Mouse (Mus musculus): ENCODE data around the gene Gramd2. TPM values are rescaled to one million over a fixed set of nuclear protein-coding genes. Genes with fewer than 3 reads are reported as not detected.

Gene Gramd2
- polyA plus RNA-seq, 2 experiments: 0.12 TPM; not detected in 1

GRCm38 (mm10) chr9:59727569-59728286 lies 47.8 kb downstream of the Gramd2 start:
- WGBS (ENCODE audit: insufficient replicate concordance): 66% methylated on average over 11 of the region's 11 CpGs
- H3K9me3 ChIP-seq (ENCODE audit: control insufficient read depth, low read length): no peaks in the 10 kb centered on the region
- no peak overlapping the region for H3K27ac ChIP-seq
- no peaks in the 10 kb centered on the region for H3K36me3 ChIP-seq (replicated peaks; ENCODE audit: control insufficient read depth, insufficient read depth, low read depth)
- H3K4me1 ChIP-seq (replicated peaks; ENCODE audit: control insufficient read depth in 2 of 2, insufficient read depth in 2 of 2, low read length in 1 of 2): no peaks in the 10 kb centered on the region
- no peaks in the 10 kb centered on the region for H3K27me3 ChIP-seq (ENCODE audit: control insufficient read depth, insufficient read depth, low read length)
- TF ChIP-seq EP300 (IDR thresholded peaks at IDR 0.05; ENCODE audit: low read depth): no peak
- TF ChIP-seq CTCF (IDR thresholded peaks at IDR 0.05; ENCODE audit: low read depth): no peak
- H3K9ac ChIP-seq (replicated peaks): no peak overlapping the region
- ATAC-seq (ENCODE audit: insufficient read depth) (no peak), DNase-seq (ENCODE audit: low read depth in 3 of 3, low spot score in 3 of 3) (no peak)
- no peak overlapping the region for H3K4me2 ChIP-seq (ENCODE audit: low read depth)
- H3K4me3 ChIP-seq (ENCODE audit: insufficient read depth in 1 of 2, low read depth in 2 of 2, low read length in 2 of 2): no peak overlapping the region

DNA sequence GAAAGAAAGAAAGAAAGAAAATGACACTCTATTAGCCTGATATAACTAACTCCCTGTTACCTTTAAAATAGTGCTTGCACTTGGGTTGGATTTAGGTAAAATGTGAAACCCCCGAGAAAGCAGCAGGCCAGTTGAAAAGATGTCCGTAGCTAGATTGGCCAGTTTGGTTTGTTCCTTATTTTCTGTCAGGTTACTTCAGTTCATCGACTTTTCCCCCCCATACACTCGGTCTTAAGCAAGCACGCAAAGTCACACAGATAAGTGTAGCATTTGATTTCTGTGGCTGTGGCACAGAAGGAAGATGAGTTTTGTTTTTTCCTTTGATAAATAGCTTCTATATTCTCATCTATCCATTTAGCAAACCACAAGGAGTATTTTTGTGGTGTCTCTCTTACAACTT lies 51.2 kb downstream of the Gramd2 start:
- Histone ChIP-seq H3K9ac (replicated peaks) (no peak overlapping the region), H3K27me3 (ENCODE audit: control insufficient read depth, insufficient read depth, low read length) (no peaks in the 10 kb centered on the region), H3K4me2 (ENCODE audit: low read depth) (no peak overlapping the region), H3K36me3 (replicated peaks; ENCODE audit: control insufficient read depth, insufficient read depth, low read depth) (no peaks in the 10 kb centered on the region), H3K4me1 (replicated peaks; ENCODE audit: control insufficient read depth in 2 of 2, insufficient read depth in 2 of 2, low read length in 1 of 2) (no peaks in the 10 kb centered on the region; a peak in 1 of 4 replicates), H3K27ac (no peak overlapping the region), H3K4me3 (ENCODE audit: insufficient read depth in 1 of 2, low read depth in 2 of 2, low read length in 2 of 2) (no peak overlapping the region), H3K9me3 (ENCODE audit: control insufficient read depth, low read length) (no peaks in the 10 kb centered on the region)
- TF ChIP-seq EP300 (IDR thresholded peaks at IDR 0.05; ENCODE audit: low read depth) (no peak), CTCF (IDR thresholded peaks at IDR 0.05; ENCODE audit: low read depth) (no peak)
- WGBS (ENCODE audit: insufficient replicate concordance): 59% methylated on average over 5 of the region's 5 CpGs
- no peak for DNase-seq (ENCODE audit: low read depth in 3 of 3, low spot score in 3 of 3)
- ATAC-seq (ENCODE audit: insufficient read depth): no peak

- H3K4me1 ChIP-seq (replicated peaks; ENCODE audit: control insufficient read depth in 2 of 2, insufficient read depth in 2 of 2, low read length in 1 of 2): no peaks in the 10 kb centered on the region; a peak in 1 of 4 replicates
- no peak overlapping the region for H3K4me2 ChIP-seq (ENCODE audit: low read depth)
- DNase-seq (ENCODE audit: low read depth in 3 of 3, low spot score in 3 of 3) (no peak), ATAC-seq (ENCODE audit: insufficient read depth) (no peak)
- WGBS (ENCODE audit: insufficient replicate concordance): 64% methylated on average over 6 of the region's 6 CpGs
- H3K27me3 ChIP-seq (ENCODE audit: control insufficient read depth, insufficient read depth, low read length): no peaks in the 10 kb centered on the region
- H3K9me3 ChIP-seq (ENCODE audit: control insufficient read depth, low read length): no peaks in the 10 kb centered on the region
- H3K27ac ChIP-seq: no peak overlapping the region
- H3K36me3 ChIP-seq (replicated peaks; ENCODE audit: control insufficient read depth, insufficient read depth, low read depth): no peaks in the 10 kb centered on the region
- no peak overlapping the region for H3K4me3 ChIP-seq (ENCODE audit: insufficient read depth in 1 of 2, low read depth in 2 of 2, low read length in 2 of 2)
- H3K9ac ChIP-seq (replicated peaks): no peak overlapping the region
- no peak for TF ChIP-seq CTCF (IDR thresholded peaks at IDR 0.05; ENCODE audit: low read depth)
- TF ChIP-seq EP300 (IDR thresholded peaks at IDR 0.05; ENCODE audit: low read depth): no peak
Observed at GRCm38 (mm10) chr9:59733075-59733474, 53.1 kb downstream of the Gramd2 start.

DNA sequence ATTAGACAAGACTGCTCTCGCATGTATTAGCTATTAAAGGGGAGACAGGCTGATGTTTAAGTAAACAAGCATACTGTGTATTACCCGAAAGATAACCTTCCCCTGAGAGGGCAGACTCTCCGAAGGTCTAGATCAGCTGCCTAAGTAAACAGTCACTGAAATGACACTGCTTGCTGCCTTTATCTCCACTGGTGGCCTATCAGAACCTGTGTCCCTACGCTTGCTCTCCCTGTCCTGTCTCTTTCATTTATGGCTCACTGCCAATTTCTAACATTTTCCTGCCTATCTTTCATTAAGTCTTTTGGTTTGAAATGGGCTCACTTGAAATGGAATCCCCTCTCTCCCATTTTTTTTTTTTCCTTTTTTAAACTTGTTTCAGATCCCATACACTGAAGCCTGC lies 55.5 kb downstream of the Gramd2 start:
- Histone ChIP-seq H3K4me3 (ENCODE audit: insufficient read depth in 1 of 2, low read depth in 2 of 2, low read length in 2 of 2) (no peak overlapping the region), H3K27ac (no peak overlapping the region), H3K36me3 (replicated peaks; ENCODE audit: control insufficient read depth, insufficient read depth, low read depth) (no peaks in the 10 kb centered on the region), H3K9ac (replicated peaks) (no peak overlapping the region), H3K27me3 (ENCODE audit: control insufficient read depth, insufficient read depth, low read length) (no peaks in the 10 kb centered on the region), H3K9me3 (ENCODE audit: control insufficient read depth, low read length) (no peaks in the 10 kb centered on the region), H3K4me1 (replicated peaks; ENCODE audit: control insufficient read depth in 2 of 2, insufficient read depth in 2 of 2, low read length in 1 of 2) (no peaks in the 10 kb centered on the region; a peak in 1 of 4 replicates), H3K4me2 (ENCODE audit: low read depth) (no peak overlapping the region)
- TF ChIP-seq EP300 (IDR thresholded peaks at IDR 0.05; ENCODE audit: low read depth) (no peak), CTCF (IDR thresholded peaks at IDR 0.05; ENCODE audit: low read depth) (no peak)
- ATAC-seq (ENCODE audit: insufficient read depth): peak; percentile 56
- 21% methylated on average over 4 of the region's 4 CpGs for WGBS (ENCODE audit: insufficient replicate concordance)
- DNase-seq (ENCODE audit: low read depth in 3 of 3, low spot score in 3 of 3): no peak

DNA sequence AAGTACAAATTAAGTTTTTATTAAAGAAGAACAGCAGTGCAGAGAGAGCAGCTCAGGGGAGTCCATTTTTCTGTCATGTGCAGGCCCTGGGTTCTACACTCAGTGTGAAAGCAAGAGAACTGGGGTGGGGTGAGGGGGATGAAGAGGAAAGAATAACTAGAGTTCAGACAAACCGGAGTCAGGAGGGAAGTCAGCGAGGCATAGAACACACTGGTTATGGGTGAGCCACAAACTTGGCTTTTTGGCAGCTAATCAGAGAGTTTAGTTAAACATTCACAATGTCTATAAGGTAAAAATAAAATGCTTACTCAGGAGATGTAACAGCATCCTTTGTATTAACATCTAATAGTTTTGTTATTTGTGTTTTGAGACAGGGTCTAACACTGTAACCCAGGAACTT lies 60.6 kb downstream of the Gramd2 start:
- ATAC-seq (ENCODE audit: insufficient read depth) (no peak), DNase-seq (ENCODE audit: low read depth in 3 of 3, low spot score in 3 of 3) (no peak)
- WGBS (ENCODE audit: insufficient replicate concordance): 66% methylated on average over 2 of the region's 2 CpGs
- Histone ChIP-seq H3K27ac (no peak overlapping the region), H3K9ac (replicated peaks) (no peak overlapping the region), H3K9me3 (ENCODE audit: control insufficient read depth, low read length) (no peaks in the 10 kb centered on the region), H3K36me3 (replicated peaks; ENCODE audit: control insufficient read depth, insufficient read depth, low read depth) (no peaks in the 10 kb centered on the region), H3K4me1 (replicated peaks; ENCODE audit: control insufficient read depth in 2 of 2, insufficient read depth in 2 of 2, low read length in 1 of 2) (peaks cover 10 to 11% of the 10 kb centered on the region in 2 experiments), H3K27me3 (ENCODE audit: control insufficient read depth, insufficient read depth, low read length) (no peaks in the 10 kb centered on the region), H3K4me3 (ENCODE audit: insufficient read depth in 1 of 2, low read depth in 2 of 2, low read length in 2 of 2) (no peak overlapping the region), H3K4me2 (ENCODE audit: low read depth) (no peak overlapping the region)
- TF ChIP-seq EP300 (IDR thresholded peaks at IDR 0.05; ENCODE audit: low read depth) (no peak), CTCF (IDR thresholded peaks at IDR 0.05; ENCODE audit: low read depth) (no peak)

Data from liver, embryonic 14.5 days (tissue).